Comparison of ENCODE assay signal across 24 mouse cellular contexts in genomic region chr2:94334742-94335046, GRCm38 (mm10).
DNase-seq lines count a peak whose midpoint lies in the region; ATAC-seq and TF ChIP-seq lines count a peak whose summit lies in the region.
"Had no signal": no experiment of that assay in that cellular context is flagged by ENCODE, and none has a peak within 500 bp of the region (broad histone marks: within the 10 kb centered on the region; RNA-seq: fewer than 3 reads in every experiment).

No protein-coding gene starts in this region.

- H3K27me3 ChIP-seq in forebrain, embryonic 15.5 days: no peaks in the 10 kb centered on the region
- no peaks in the 10 kb centered on the region for H3K27me3 ChIP-seq in forebrain, embryonic 13.5 days
- no peaks in the 10 kb centered on the region for H3K27me3 ChIP-seq in heart, embryonic 12.5 days (replicated peaks)
- H3K27me3 ChIP-seq in heart, embryonic 10.5 days (ENCODE audit: insufficient read depth, poor library complexity, severe bottlenecking): no peaks in the 10 kb centered on the region
- no peaks in the 10 kb centered on the region for H3K27me3 ChIP-seq in heart, postnatal 0 days (ENCODE audit: control insufficient read depth, insufficient read depth, low read length)
- H3K27me3 ChIP-seq in testis, adult 2 months (ENCODE audit: control insufficient read depth, insufficient read depth, low read length): no peaks in the 10 kb centered on the region
- H3K27me3 ChIP-seq: hindbrain, embryonic 13.5 days; limb, embryonic 15.5 days; liver, embryonic 13.5 days; midbrain, embryonic 12.5 days; neural tube, embryonic 12.5 days had no signal

- WGBS in forebrain, embryonic 15.5 days: 24% methylated on average over 2 of the region's 2 CpGs
- 27% methylated on average over 2 of the region's 2 CpGs for WGBS in forebrain, embryonic 13.5 days
- 30% methylated on average over 2 of the region's 2 CpGs for WGBS in heart, embryonic 12.5 days
- 52% methylated on average over 2 of the region's 2 CpGs for WGBS in heart, embryonic 10.5 days
- WGBS in heart, postnatal 0 days: 17% methylated on average over 2 of the region's 2 CpGs

- H3K27ac ChIP-seq in forebrain, embryonic 15.5 days (replicated peaks): peak overlapping the region; percentile 25; the same call in 1 of the 2 replicates
- no peak overlapping the region for H3K27ac ChIP-seq in forebrain, embryonic 13.5 days
- H3K27ac ChIP-seq in heart, embryonic 12.5 days (ENCODE audit: poor library complexity, severe bottlenecking): peak overlapping the region; percentile 65; the same call in 1 of the 2 replicates
- H3K27ac ChIP-seq in heart, embryonic 10.5 days: no peak overlapping the region
- peak overlapping the region; percentile 58 for H3K27ac ChIP-seq in heart, postnatal 0 days (ENCODE audit: low read depth)
- H3K27ac ChIP-seq in testis, adult 2 months (ENCODE audit: control insufficient read depth, insufficient read depth, low read depth, low read length): 0 out of 2 replicates have a peak overlapping the region, but pooled peaks have one; percentile 17
- H3K27ac ChIP-seq: hindbrain, embryonic 13.5 days; limb, embryonic 10.5 days; limb, embryonic 15.5 days; liver, embryonic 13.5 days; midbrain, embryonic 12.5 days; neural tube, embryonic 12.5 days; stomach, postnatal 0 days had no signal

- TF ChIP-seq CTCF in heart, postnatal 0 days (IDR thresholded peaks at IDR 0.05; ENCODE audit: low read depth): no peak
- no peak for TF ChIP-seq CTCF in testis, adult 2 months (IDR thresholded peaks at IDR 0.05; ENCODE audit: control insufficient read depth, insufficient read depth, insufficient replicate concordance, low read depth, low read length)

- H3K4me2 ChIP-seq in forebrain, embryonic 15.5 days (replicated peaks): no peak overlapping the region
- no peak overlapping the region for H3K4me2 ChIP-seq in forebrain, embryonic 13.5 days
- no peak overlapping the region for H3K4me2 ChIP-seq in heart, embryonic 12.5 days
- no peak overlapping the region for H3K4me2 ChIP-seq in heart, postnatal 0 days (ENCODE audit: low read depth, low read length)
- H3K4me2 ChIP-seq: hindbrain, embryonic 13.5 days; limb, embryonic 15.5 days; liver, embryonic 13.5 days; midbrain, embryonic 12.5 days; neural tube, embryonic 12.5 days had no signal

- H3K4me3 ChIP-seq in forebrain, embryonic 15.5 days: no peak overlapping the region
- H3K4me3 ChIP-seq in forebrain, embryonic 13.5 days: no peak overlapping the region
- H3K4me3 ChIP-seq in heart, embryonic 12.5 days: no peak overlapping the region
- H3K4me3 ChIP-seq in heart, embryonic 10.5 days: no peak overlapping the region
- no peak overlapping the region for H3K4me3 ChIP-seq in heart, postnatal 0 days (ENCODE audit: low read depth, low read length)
- no peak overlapping the region for H3K4me3 ChIP-seq in testis, adult 2 months (ENCODE audit: control insufficient read depth, low read depth, low read length)
- H3K4me3 ChIP-seq: erythroblast, embryonic 14.5 days; hindbrain, embryonic 13.5 days; limb, embryonic 10.5 days; limb, embryonic 15.5 days; liver, embryonic 13.5 days; midbrain, embryonic 12.5 days; myocyte; neural tube, embryonic 12.5 days had no signal

- TF ChIP-seq POLR2A in testis, adult 2 months (IDR thresholded peaks at IDR 0.05; ENCODE audit: control insufficient read depth, low read depth, low read length): no peak

- no peak for DNase-seq in heart, embryonic 10.5 days (ENCODE audit: low spot score)
- DNase-seq in heart, postnatal 0 days (ENCODE audit: low spot score): no peak
- no peak for DNase-seq in heart, adult 9 months (ENCODE audit: low spot score in 2 of 2)
- DNase-seq in testis, postnatal 10 days (ENCODE audit: low spot score): no peak
- DNase-seq: gastrocnemius, postnatal 10 days; layer of hippocampus, adult 9-11 months; liver, embryonic 13.5 days; right cerebral cortex, postnatal 4 days; thymus, postnatal 4 days had no signal

- no peak overlapping the region for H3K9ac ChIP-seq in forebrain, embryonic 15.5 days (replicated peaks)
- H3K9ac ChIP-seq in forebrain, embryonic 13.5 days: no peak overlapping the region
- no peak overlapping the region for H3K9ac ChIP-seq in heart, embryonic 12.5 days
- H3K9ac ChIP-seq in heart, postnatal 0 days (replicated peaks; ENCODE audit: low read depth, low read length): no peak overlapping the region
- H3K9ac ChIP-seq: forebrain, postnatal 0 days; hindbrain, embryonic 13.5 days; limb, embryonic 15.5 days; liver, embryonic 13.5 days; midbrain, embryonic 12.5 days; neural tube, embryonic 12.5 days had no signal

- peaks cover 18% of the 10 kb centered on the region for H3K4me1 ChIP-seq in forebrain, embryonic 15.5 days
- peaks cover 8% of the 10 kb centered on the region; the same call in 1 of the 2 replicates for H3K4me1 ChIP-seq in forebrain, embryonic 13.5 days
- peaks cover 18% of the 10 kb centered on the region for H3K4me1 ChIP-seq in heart, embryonic 12.5 days (replicated peaks)
- peaks cover 4% of the 10 kb centered on the region; the same call in 1 of the 2 replicates for H3K4me1 ChIP-seq in heart, embryonic 10.5 days
- peaks cover 15% of the 10 kb centered on the region for H3K4me1 ChIP-seq in heart, postnatal 0 days (ENCODE audit: control insufficient read depth, insufficient read depth)
- no peaks in the 10 kb centered on the region for H3K4me1 ChIP-seq in testis, adult 2 months (ENCODE audit: control insufficient read depth, insufficient read depth, low read length)
- H3K4me1 ChIP-seq: hindbrain, embryonic 13.5 days; limb, embryonic 10.5 days; limb, embryonic 15.5 days; midbrain, embryonic 12.5 days; neural tube, embryonic 12.5 days had no signal

- no peak for TF ChIP-seq EP300 in heart, postnatal 0 days (IDR thresholded peaks at IDR 0.05; ENCODE audit: low read depth)

- H3K36me3 ChIP-seq in forebrain, embryonic 15.5 days: peaks cover 29% of the 10 kb centered on the region
- H3K36me3 ChIP-seq in forebrain, embryonic 13.5 days (ENCODE audit: poor library complexity, severe bottlenecking): peaks cover 77% of the 10 kb centered on the region
- H3K36me3 ChIP-seq in heart, embryonic 12.5 days: peaks cover 44% of the 10 kb centered on the region
- H3K36me3 ChIP-seq in heart, embryonic 10.5 days: peaks cover 30% of the 10 kb centered on the region
- H3K36me3 ChIP-seq in heart, postnatal 0 days (replicated peaks; ENCODE audit: control insufficient read depth, insufficient read depth, low read length): peaks cover 40% of the 10 kb centered on the region
- H3K36me3 ChIP-seq in testis, adult 2 months (ENCODE audit: control insufficient read depth, insufficient read depth, low read length): no peaks in the 10 kb centered on the region; the same call in 1 of the 2 replicates

- ATAC-seq in forebrain, embryonic 15.5 days (replicated peaks): no peak
- no peak for ATAC-seq in forebrain, embryonic 13.5 days
- 0 out of 2 replicates have a peak, but pooled peaks have one; percentile 40 for ATAC-seq in heart, embryonic 12.5 days (ENCODE audit: insufficient number of reproducible peaks, low FRiP score)
- 0 out of 2 replicates have a peak, but pooled peaks have one; percentile 31 for ATAC-seq in heart, postnatal 0 days (ENCODE audit: insufficient read depth, low read depth)
- ATAC-seq: forebrain, postnatal 0 days; inflammation-experienced regulatory T-cells, adult 6 months had no signal

- H3K9me3 ChIP-seq in forebrain, embryonic 15.5 days: no peaks in the 10 kb centered on the region
- no peaks in the 10 kb centered on the region for H3K9me3 ChIP-seq in forebrain, embryonic 13.5 days (replicated peaks)
- H3K9me3 ChIP-seq in heart, embryonic 12.5 days (replicated peaks): no peaks in the 10 kb centered on the region
- H3K9me3 ChIP-seq in heart, embryonic 10.5 days: no peaks in the 10 kb centered on the region
- H3K9me3 ChIP-seq in heart, postnatal 0 days (replicated peaks; ENCODE audit: control insufficient read depth, low read length): no peaks in the 10 kb centered on the region
- H3K9me3 ChIP-seq: G1E; hindbrain, embryonic 13.5 days; limb, embryonic 10.5 days; limb, embryonic 15.5 days; liver, embryonic 13.5 days; midbrain, embryonic 12.5 days; neural tube, embryonic 12.5 days had no signal

Comparison
In these comparisons a context has a peak if more than half of its experiments do, and no peak if none do; other contexts are left out.
1. H3K27ac ChIP-seq: peak in forebrain, embryonic 15.5 days (single experiment), heart, embryonic 12.5 days (single experiment), heart, postnatal 0 days (single experiment) and testis, adult 2 months (single experiment); none in forebrain, embryonic 13.5 days (single experiment) and heart, embryonic 10.5 days (single experiment).
2. ATAC-seq: peak in heart, embryonic 12.5 days (single experiment) and heart, postnatal 0 days (single experiment); none in forebrain, embryonic 15.5 days (single experiment) and forebrain, embryonic 13.5 days (single experiment).